Mouse (Mus musculus) liver, postnatal 0 days (tissue): ENCODE measurements around the gene Dock11. TPM values are rescaled to one million over a fixed set of nuclear protein-coding genes. Genes with fewer than 3 reads are reported as not detected.

Experiments used
- ATAC-seq: fragments of 200-750 bp; cut with Nextera tagmentation; 2 replicates; pipeline ENCODE4 v1.8.0; 2017; ENCODE audit warnings: mild to moderate bottlenecking, moderate library complexity
- DNase-seq: peaks from one replicate; pipeline ENCODE4 v3.0.0-alpha.2; 2016
- H3K27ac ChIP-seq: fragments of 300-500 bp; sonication (generic); 2 replicates; pipeline ENCODE4 v1.5.1; 2014; ENCODE audit warnings: antibody characterized with exemption, moderate library complexity, mild to moderate bottlenecking, low read depth
- H3K27me3 ChIP-seq: fragments of 300-500 bp; sonication (generic); 2 replicates; pipeline ENCODE4 v1.6.1; 2014; ENCODE audit warnings: low read length, control low read depth, mixed read lengths; ENCODE audit not compliant: insufficient read depth
- H3K36me3 ChIP-seq: fragments of 300-500 bp; sonication (generic); replicated peaks from 2 replicates; pipeline ENCODE4 v1.6.1; 2014; ENCODE audit warnings: mild to moderate bottlenecking, control low read depth, low read length, moderate library complexity, mixed read lengths; ENCODE audit not compliant: insufficient read depth
- H3K4me1 ChIP-seq: fragments of 300-500 bp; sonication (generic); 2 replicates; pipeline ENCODE4 v1.6.1; 2014; ENCODE audit warnings: antibody characterized with exemption, mild to moderate bottlenecking, control low read depth; ENCODE audit not compliant: insufficient read depth
- H3K4me2 ChIP-seq: fragments of 300-500 bp; sonication (generic); 2 replicates; pipeline ENCODE4 v1.6.1; 2014; ENCODE audit warnings: low read depth, mild to moderate bottlenecking, low read length, moderate library complexity, mixed read lengths
- H3K4me3 ChIP-seq: fragments of 300-500 bp; sonication (generic); 2 replicates; pipeline ENCODE4 v1.5.1; 2014; ENCODE audit warnings: low read depth, low read length
- H3K9ac ChIP-seq: fragments of 300-500 bp; sonication (generic); replicated peaks from 2 replicates; pipeline ENCODE4 v1.6.1; 2014; ENCODE audit warnings: mild to moderate bottlenecking, moderate library complexity
- H3K9me3 ChIP-seq: fragments of 300-500 bp; sonication (generic); 2 replicates; pipeline ENCODE4 v1.6.1; 2016; ENCODE audit warnings: mild to moderate bottlenecking, control low read depth, low read length, mixed read lengths
- CTCF ChIP-seq: sonication (generic); IDR thresholded peaks from 2 replicates; pipeline ENCODE4 v1.5.1; 2016; ENCODE audit warnings: antibody characterized with exemption, low read depth
- EP300 ChIP-seq: IDR thresholded peaks from 2 replicates; pipeline ENCODE4 v1.6.1; 2016; ENCODE audit warnings: antibody characterized with exemption, low read depth, mild to moderate bottlenecking
- WGBS: fragments of 180-500 bp; shearing (Covaris S2); extraction: QIAGEN DNeasy Blood & Tissue Kit; methylation state at CpG from one replicate; pipeline ENCODE4 v1.1.7; 2014; ENCODE audit not compliant: insufficient replicate concordance; 5-methylcytosine and 5-hydroxymethylcytosine counted together
- polyA plus RNA-seq: library from polyadenylated mRNA; unstranded; fragments of >200 nt; fragmentation: Nextera tagmentation; extraction: Ambion mirVana; gene quantifications from 2 replicates; pipeline ENCODE4 v1.2.1, GENCODE M21; 2015

The Dock11 gene
- polyA plus RNA-seq, 1 experiment from 2014 or later, result 1.7 TPM

DNA sequence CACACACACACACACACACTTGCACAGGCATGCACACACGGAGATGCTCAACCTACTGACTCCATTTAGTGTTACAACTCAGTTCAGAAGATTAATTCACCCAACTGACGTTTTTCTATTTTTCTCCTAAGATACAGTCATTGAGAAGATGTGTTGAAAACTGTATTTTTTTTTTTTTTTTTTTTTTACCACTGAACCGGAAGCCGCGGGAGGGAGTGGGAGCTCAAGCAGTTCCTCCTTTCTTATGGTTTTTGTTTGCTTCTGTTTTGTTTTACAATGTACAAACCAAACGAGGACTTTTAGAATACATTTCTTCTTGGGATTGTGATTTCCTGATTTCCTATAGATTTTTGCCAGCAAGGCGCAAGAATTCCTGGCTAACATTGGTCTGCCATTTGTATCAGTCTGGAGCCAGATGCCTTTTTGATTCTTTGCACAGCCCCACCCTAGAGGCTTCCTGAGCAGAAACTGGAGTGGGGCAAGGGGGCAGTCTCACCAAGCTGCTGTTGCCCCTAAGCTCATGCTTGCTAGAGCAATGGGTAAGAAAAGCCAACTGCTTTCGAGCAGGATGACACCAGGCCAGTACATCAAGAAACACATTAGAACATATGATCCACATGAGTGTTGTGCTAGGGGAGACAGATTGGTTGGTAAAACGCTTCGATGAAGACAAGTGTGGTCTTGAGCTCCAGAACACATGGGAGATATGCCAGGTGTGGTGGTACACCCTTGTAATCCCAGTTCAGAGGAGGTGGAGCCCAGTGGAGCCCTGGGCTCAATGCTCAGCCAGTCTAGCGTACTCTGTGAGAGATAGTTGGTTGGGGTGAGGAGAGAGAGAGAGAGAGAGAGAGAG, 9.2 kb downstream of the Dock11 start:
- Histone ChIP-seq H3K4me2 (0 out of 2 replicates have a peak overlapping the region, but pooled peaks have one; percentile 30), H3K4me3 (no peak overlapping the region), H3K27ac (0 out of 2 replicates have a peak overlapping the region, but pooled peaks have one; percentile 22), H3K36me3 (no peaks in the 10 kb centered on the region), H3K4me1 (no peaks in the 10 kb centered on the region), H3K27me3 (no peaks in the 10 kb centered on the region), H3K9me3 (no peaks in the 10 kb centered on the region), H3K9ac (no peak overlapping the region)
- TF ChIP-seq EP300, result no peak
- no peak for TF ChIP-seq CTCF
- 46% methylated on average over 11 of the region's 11 CpGs for WGBS
- DNase-seq, result no peak
- ATAC-seq, result no peak

DNA sequence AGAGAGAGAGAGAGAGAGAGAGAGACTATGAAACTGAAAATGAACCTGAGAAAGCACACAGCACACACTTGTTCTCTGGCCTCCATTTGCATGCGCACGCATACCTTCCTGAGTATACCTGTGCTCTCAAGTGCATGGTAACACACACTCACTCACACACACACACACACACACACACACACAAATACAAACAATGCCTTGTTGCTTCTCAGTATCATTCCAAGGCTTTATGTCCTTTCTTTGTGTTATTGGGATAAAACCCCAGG, 9.8 kb downstream of the Dock11 start:
- H3K36me3 ChIP-seq, result no peaks in the 10 kb centered on the region
- 91% methylated on average over 2 of the region's 2 CpGs for WGBS
- no peak overlapping the region for H3K9ac ChIP-seq
- ATAC-seq (no peak), DNase-seq (no peak)
- no peak overlapping the region for H3K4me3 ChIP-seq
- no peaks in the 10 kb centered on the region for H3K9me3 ChIP-seq
- TF ChIP-seq EP300, result no peak
- no peak for TF ChIP-seq CTCF
- H3K4me2 ChIP-seq, result no peak overlapping the region
- H3K4me1 ChIP-seq, result no peaks in the 10 kb centered on the region
- H3K27me3 ChIP-seq, result no peaks in the 10 kb centered on the region
- H3K27ac ChIP-seq, result 0 out of 2 replicates have a peak overlapping the region, but pooled peaks have one; percentile 22

DNA sequence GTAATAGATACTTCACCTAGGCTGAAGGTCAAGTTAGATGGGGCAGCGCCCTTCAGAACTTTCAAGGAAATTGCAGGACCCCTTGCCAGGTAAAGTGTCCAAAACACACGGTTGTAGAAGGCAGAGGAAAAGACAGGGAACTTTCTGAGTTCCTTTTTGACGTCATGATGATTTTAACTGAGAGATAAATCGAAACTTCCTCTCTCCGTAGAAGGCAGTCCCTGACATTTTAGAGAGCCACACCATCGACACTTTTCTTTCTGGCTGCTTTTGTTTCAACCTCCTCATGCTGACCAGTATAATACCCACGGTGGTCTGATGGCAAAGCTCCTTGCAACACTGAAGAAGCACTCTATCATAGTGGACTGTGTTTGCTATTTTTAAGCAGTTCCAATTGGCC, 15.7 kb downstream of the Dock11 start:
- Histone ChIP-seq H3K4me2 (0 out of 2 replicates have a peak overlapping the region, but pooled peaks have one; percentile 19), H3K4me3 (no peak overlapping the region), H3K9ac (no peak overlapping the region), H3K9me3 (no peaks in the 10 kb centered on the region), H3K4me1 (no peaks in the 10 kb centered on the region), H3K27me3 (no peaks in the 10 kb centered on the region), H3K27ac (no peak overlapping the region), H3K36me3 (no peaks in the 10 kb centered on the region)
- no peak for TF ChIP-seq CTCF
- TF ChIP-seq EP300, result no peak
- ATAC-seq (no peak), DNase-seq (no peak)
- WGBS, result 44% methylated on average over 7 of the region's 7 CpGs

DNA sequence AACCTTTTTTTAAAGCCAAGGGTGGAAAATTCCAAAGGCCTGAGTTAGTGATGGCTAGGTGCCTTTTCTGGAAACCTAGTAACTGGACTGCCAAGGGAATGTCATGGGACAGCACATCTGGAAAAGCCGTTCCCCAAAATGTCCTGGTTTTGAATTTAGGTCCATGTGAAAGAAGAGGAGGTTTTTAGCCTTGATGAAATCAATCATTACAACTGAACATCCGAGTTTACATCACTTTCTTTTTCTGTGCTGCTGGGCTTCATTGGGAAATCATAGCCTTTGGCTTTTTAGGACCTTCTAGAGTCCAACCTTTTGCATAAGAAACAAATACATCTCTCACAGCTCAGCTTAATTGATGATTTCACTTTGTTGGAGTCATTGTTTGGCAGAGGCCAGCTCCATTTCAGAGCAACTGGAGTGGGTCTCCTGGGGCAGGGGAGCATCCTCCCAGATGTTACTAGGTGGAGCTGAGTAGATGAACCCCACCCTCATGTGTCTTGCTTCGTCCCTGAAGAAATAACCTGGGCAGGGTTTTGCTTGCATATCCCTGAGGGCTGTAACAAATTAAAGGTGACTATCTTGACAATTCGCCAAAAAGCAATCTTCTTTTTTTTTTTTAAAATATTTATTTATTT, 18.2 kb downstream of the Dock11 start:
- ATAC-seq (no peak), DNase-seq (no peak)
- no peaks in the 10 kb centered on the region for H3K4me1 ChIP-seq
- WGBS, result 68% methylated on average over 4 of the region's 4 CpGs
- no peak overlapping the region for H3K4me2 ChIP-seq
- TF ChIP-seq EP300, result no peak
- no peak for TF ChIP-seq CTCF
- H3K36me3 ChIP-seq, result no peaks in the 10 kb centered on the region
- H3K9ac ChIP-seq, result no peak overlapping the region
- H3K9me3 ChIP-seq, result no peaks in the 10 kb centered on the region
- no peak overlapping the region for H3K27ac ChIP-seq
- no peak overlapping the region for H3K4me3 ChIP-seq
- no peaks in the 10 kb centered on the region for H3K27me3 ChIP-seq

DNA sequence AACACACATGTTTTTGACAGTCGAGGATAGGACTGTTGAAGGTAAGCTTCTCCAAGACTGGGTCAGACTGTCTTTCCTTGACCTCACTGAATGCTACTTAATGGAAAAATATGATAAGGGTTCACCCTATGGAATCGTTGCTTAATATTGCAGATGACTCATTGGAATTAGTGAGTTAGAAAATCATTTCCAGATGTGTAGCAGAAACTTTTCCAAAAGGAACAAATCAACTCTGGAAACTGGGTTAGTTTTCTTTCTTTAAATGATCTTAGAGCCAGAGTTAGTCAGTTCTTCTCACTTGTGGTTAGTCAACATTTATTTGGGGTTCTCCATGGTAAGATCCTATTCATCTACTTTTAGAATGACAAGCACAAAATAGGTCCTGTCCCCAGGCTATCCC, 30.9 kb downstream of the Dock11 start:
- Histone ChIP-seq H3K9ac (no peak overlapping the region), H3K27me3 (no peaks in the 10 kb centered on the region), H3K9me3 (no peaks in the 10 kb centered on the region), H3K27ac (no peak overlapping the region), H3K36me3 (no peaks in the 10 kb centered on the region), H3K4me3 (no peak overlapping the region), H3K4me1 (no peaks in the 10 kb centered on the region), H3K4me2 (no peak overlapping the region)
- WGBS, result 63% methylated on average over 2 of the region's 2 CpGs
- DNase-seq (no peak), ATAC-seq (no peak)
- TF ChIP-seq CTCF (no peak), EP300 (no peak)

DNA sequence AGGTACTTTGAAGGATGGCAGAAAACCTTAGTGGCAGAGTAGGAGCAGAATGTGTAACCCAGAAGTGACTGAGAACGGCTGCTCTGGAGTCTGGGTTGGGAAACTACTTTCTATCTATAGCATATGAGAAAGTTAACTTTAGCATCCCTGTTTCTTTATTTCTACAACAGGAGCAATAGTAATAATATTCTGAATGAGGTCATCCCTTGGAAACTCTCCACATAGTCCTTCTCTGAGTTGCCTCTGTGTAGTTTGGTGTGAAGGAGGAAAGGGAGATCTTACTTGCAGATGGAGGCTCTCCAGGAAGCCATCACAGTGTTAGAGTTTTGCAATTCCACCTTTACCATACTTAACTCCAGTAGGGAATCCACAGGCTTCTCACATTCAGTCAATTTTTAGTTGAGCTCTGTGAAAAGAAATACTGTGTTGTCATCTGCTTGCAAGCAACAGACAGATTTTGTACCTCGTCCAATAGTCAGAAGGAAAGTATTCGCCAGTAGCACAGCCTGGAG, 31.5 kb downstream of the Dock11 start:
- Histone ChIP-seq H3K9ac (no peak overlapping the region), H3K4me2 (no peak overlapping the region), H3K36me3 (no peaks in the 10 kb centered on the region), H3K27ac (no peak overlapping the region), H3K27me3 (no peaks in the 10 kb centered on the region), H3K9me3 (no peaks in the 10 kb centered on the region), H3K4me3 (no peak overlapping the region), H3K4me1 (no peaks in the 10 kb centered on the region)
- TF ChIP-seq CTCF (no peak), EP300 (no peak)
- DNase-seq, result no peak
- WGBS, result 70% methylated on average over 3 of the region's 3 CpGs
- no peak for ATAC-seq
